ENCODE assay signal across 9 mouse cellular contexts in genomic region chr6:38297580-38298245, GRCm38 (mm10). TPM values are rescaled to one million over a fixed set of nuclear protein-coding genes. Genes with fewer than 3 reads are reported as not detected.
A peak's percentile ranks its signal among the peaks of the same experiment; 100 is the strongest.
DNase-seq lines count a peak whose midpoint lies in the region; ATAC-seq and TF ChIP-seq lines count a peak whose summit lies in the region.
"Had no signal": no experiment of that assay in that cellular context is flagged by ENCODE, and none has a peak within 500 bp of the region (broad histone marks: within the 10 kb centered on the region; RNA-seq: fewer than 3 reads in every experiment).

No protein-coding gene starts in this region.

- WGBS in embryonic facial prominence, embryonic 13.5 days: 35% methylated on average over 12 of the region's 12 CpGs
- 30% methylated on average over 12 of the region's 12 CpGs for WGBS in intestine, embryonic 16.5 days
- WGBS in neural tube, embryonic 13.5 days: 40% methylated on average over 12 of the region's 12 CpGs
- 62% methylated on average over 12 of the region's 12 CpGs for WGBS in kidney, adult 2 months

- ATAC-seq in embryonic facial prominence, embryonic 13.5 days (ENCODE audit: insufficient number of reproducible peaks, insufficient read depth, low FRiP score, low TSS enrichment, low read depth): no peak
- ATAC-seq in intestine, embryonic 16.5 days: no peak
- no peak for ATAC-seq in neural tube, embryonic 13.5 days (ENCODE audit: low read depth)

- peaks cover 22% of the 10 kb centered on the region for H3K4me1 ChIP-seq in embryonic facial prominence, embryonic 13.5 days
- no peaks in the 10 kb centered on the region for H3K4me1 ChIP-seq in intestine, embryonic 16.5 days (ENCODE audit: control insufficient read depth, insufficient read depth, low read length)
- peaks cover 13% of the 10 kb centered on the region for H3K4me1 ChIP-seq in neural tube, embryonic 13.5 days (replicated peaks)
- no peaks in the 10 kb centered on the region for H3K4me1 ChIP-seq in kidney, adult 2 months (ENCODE audit: control insufficient read depth, insufficient read depth, low read length)

- peak overlapping the region; percentile 74 for H3K4me2 ChIP-seq in embryonic facial prominence, embryonic 13.5 days
- peak overlapping the region; percentile 69 for H3K4me2 ChIP-seq in intestine, embryonic 16.5 days (ENCODE audit: low read depth, low read length)
- peak overlapping the region; percentile 70 for H3K4me2 ChIP-seq in neural tube, embryonic 13.5 days

- H3K27ac ChIP-seq in layer of hippocampus, adult 2 months: no peak overlapping the region
- H3K27ac ChIP-seq in embryonic facial prominence, embryonic 13.5 days: peak overlapping the region; percentile 97
- peak overlapping the region; percentile 96 for H3K27ac ChIP-seq in intestine, embryonic 16.5 days (ENCODE audit: low read length)
- H3K27ac ChIP-seq in neural tube, embryonic 13.5 days (replicated peaks): peak overlapping the region; percentile 97
- H3K27ac ChIP-seq in kidney, adult 2 months (ENCODE audit: insufficient read depth, low read depth, low read length): no peak overlapping the region
- H3K27ac ChIP-seq: heart, adult 2 months had no signal

- no peak for DNase-seq in layer of hippocampus, adult 2 months (ENCODE audit: low spot score in 2 of 2)
- DNase-seq in layer of hippocampus, adult 11-12 months (ENCODE audit: low spot score): no peak
- DNase-seq in urinary bladder, adult 18-20 months (ENCODE audit: low spot score in 2 of 2): no peak
- DNase-seq in kidney, adult 2 months: no peak
- DNase-seq in right cerebral cortex, postnatal 10 days (ENCODE audit: low spot score in 2 of 2): no peak

- H3K36me3 ChIP-seq in embryonic facial prominence, embryonic 13.5 days: peaks cover 42% of the 10 kb centered on the region
- peaks cover 15% of the 10 kb centered on the region; the same call in 1 of the 2 replicates for H3K36me3 ChIP-seq in intestine, embryonic 16.5 days (ENCODE audit: control insufficient read depth, insufficient read depth, low read length)
- peaks cover 26% of the 10 kb centered on the region for H3K36me3 ChIP-seq in neural tube, embryonic 13.5 days
- no peaks in the 10 kb centered on the region for H3K36me3 ChIP-seq in kidney, adult 2 months (ENCODE audit: control insufficient read depth, insufficient read depth, low read length)

- H3K9ac ChIP-seq in embryonic facial prominence, embryonic 13.5 days: peak overlapping the region; percentile 97
- H3K9ac ChIP-seq in intestine, embryonic 16.5 days (ENCODE audit: low read depth, low read length): peak overlapping the region; percentile 98
- H3K9ac ChIP-seq in neural tube, embryonic 13.5 days: peak overlapping the region; percentile 97

- H3K4me3 ChIP-seq in layer of hippocampus, adult 2 months: peak overlapping the region; percentile 67; the same call in 1 of the 2 replicates
- peak overlapping the region; percentile 87 for H3K4me3 ChIP-seq in embryonic facial prominence, embryonic 13.5 days
- H3K4me3 ChIP-seq in intestine, embryonic 16.5 days (ENCODE audit: low read length): peak overlapping the region; percentile 82
- peak overlapping the region; percentile 79 for H3K4me3 ChIP-seq in neural tube, embryonic 13.5 days
- no peak overlapping the region for H3K4me3 ChIP-seq in kidney, adult 2 months (ENCODE audit: insufficient read depth, low read depth, low read length)

- no peak for TF ChIP-seq CTCF in layer of hippocampus, adult 2 months (conservative IDR thresholded peaks at IDR 0.05)
- no peak for TF ChIP-seq CTCF in kidney, adult 2 months (conservative IDR thresholded peaks at IDR 0.05; ENCODE audit: insufficient read depth, insufficient read length, low read depth, low read length)

- H3K9me3 ChIP-seq in embryonic facial prominence, embryonic 13.5 days: no peaks in the 10 kb centered on the region
- no peaks in the 10 kb centered on the region for H3K9me3 ChIP-seq in intestine, embryonic 16.5 days (ENCODE audit: control insufficient read depth, low read length)
- H3K9me3 ChIP-seq in neural tube, embryonic 13.5 days: no peaks in the 10 kb centered on the region

- TF ChIP-seq POLR2A in kidney, adult 2 months (IDR thresholded peaks at IDR 0.05; ENCODE audit: low read depth, low read length): no peak

- H3K27me3 ChIP-seq in embryonic facial prominence, embryonic 13.5 days: no peaks in the 10 kb centered on the region
- H3K27me3 ChIP-seq in intestine, embryonic 16.5 days (replicated peaks; ENCODE audit: control insufficient read depth, insufficient read depth, low read length): no peaks in the 10 kb centered on the region
- no peaks in the 10 kb centered on the region for H3K27me3 ChIP-seq in neural tube, embryonic 13.5 days
- no peaks in the 10 kb centered on the region for H3K27me3 ChIP-seq in kidney, adult 2 months (replicated peaks; ENCODE audit: control insufficient read depth, insufficient read depth, low read length)

RNA-seq across cellular contexts. Expression of gene Zc3hav1l, which starts 1.3 kb away (rescaled TPM):
- 1 to 10 TPM; 4.5 TPM for total RNA-seq in layer of hippocampus, adult 2 months (2021)
- polyA plus RNA-seq in embryonic facial prominence, embryonic 13.5 days (2015; fragmentation: Nextera tagmentation; extraction: Ambion mirVana): 13.7 and 15.6 TPM in 2 replicates
- 4.8 and 5.4 TPM in 2 replicates for polyA plus RNA-seq in intestine, embryonic 16.5 days (2015; fragmentation: Nextera tagmentation; extraction: Ambion mirVana)
- 9.9 and 10.1 TPM in 2 replicates for polyA plus RNA-seq in neural tube, embryonic 13.5 days (2015; fragmentation: Nextera tagmentation; extraction: Ambion mirVana)
- polyA plus RNA-seq in kidney, adult 2 months (2012; rRNA removed): 1.6 and 1.9 TPM in 2 replicates

RNA-seq across cellular contexts. Expression of gene D630045J12Rik, which starts 43.9 kb away (rescaled TPM):
- total RNA-seq in layer of hippocampus, adult 2 months (2021): 10 to 100 TPM; 37.1 to 37.4 TPM
- 7.7 and 8.3 TPM in 2 replicates for polyA plus RNA-seq in embryonic facial prominence, embryonic 13.5 days (2015; fragmentation: Nextera tagmentation; extraction: Ambion mirVana)
- polyA plus RNA-seq in intestine, embryonic 16.5 days (2015; fragmentation: Nextera tagmentation; extraction: Ambion mirVana): 1.5 and 1.6 TPM in 2 replicates
- polyA plus RNA-seq in neural tube, embryonic 13.5 days (2015; fragmentation: Nextera tagmentation; extraction: Ambion mirVana): 14.6 and 15.4 TPM in 2 replicates
- 31.1 and 37.5 TPM in 2 replicates for polyA plus RNA-seq in kidney, adult 2 months (2012; rRNA removed)

RNA-seq across cellular contexts. Expression of gene Zc3hav1, which starts 56.7 kb away (rescaled TPM):
- 1 to 10 TPM; 3.1 to 3.9 TPM for total RNA-seq in layer of hippocampus, adult 2 months (2021)
- 3.2 and 4.0 TPM in 2 replicates for polyA plus RNA-seq in embryonic facial prominence, embryonic 13.5 days (2015; fragmentation: Nextera tagmentation; extraction: Ambion mirVana)
- polyA plus RNA-seq in intestine, embryonic 16.5 days (2015; fragmentation: Nextera tagmentation; extraction: Ambion mirVana): 15.5 and 16.5 TPM in 2 replicates
- 1.1 and 1.3 TPM in 2 replicates for polyA plus RNA-seq in neural tube, embryonic 13.5 days (2015; fragmentation: Nextera tagmentation; extraction: Ambion mirVana)
- polyA plus RNA-seq in kidney, adult 2 months (2012; rRNA removed): 9.7 and 12.2 TPM in 2 replicates

Comparison
In these comparisons a context has a peak if more than half of its experiments do, and no peak if none do; other contexts are left out.
1. H3K27ac ChIP-seq: peak in embryonic facial prominence, embryonic 13.5 days (single experiment), intestine, embryonic 16.5 days (single experiment) and neural tube, embryonic 13.5 days (single experiment); none in layer of hippocampus, adult 2 months (single experiment) and kidney, adult 2 months (single experiment).
2. Peak in every context shown above with its lines, with median percentiles within 50 percentile points of each other: H3K4me2 ChIP-seq and H3K9ac ChIP-seq.